Mouse (Mus musculus) midbrain, postnatal 0 days (tissue): ENCODE measurements around the gene H2-Ab1. TPM values are rescaled to one million over a fixed set of nuclear protein-coding genes. Genes with fewer than 3 reads are reported as not detected.

Experiments
- ATAC-seq: fragments of 200-750 bp; cut with Nextera tagmentation; 2 replicates; pipeline ENCODE4 v1.8.0; 2017; ENCODE audit warnings: moderate number of reproducible peaks, mild to moderate bottlenecking, moderate TSS enrichment, moderate library complexity; ENCODE audit not compliant: low FRiP score
- DNase-seq: peaks from one replicate; pipeline ENCODE4 v3.0.0-alpha.2; 2015; ENCODE audit warnings: low spot score
- H3K27ac ChIP-seq: fragments of 300-500 bp; sonication (generic); 2 replicates; pipeline ENCODE4 v1.5.1; 2014; ENCODE audit warnings: low read depth, mild to moderate bottlenecking, low read length, mixed read lengths
- H3K27me3 ChIP-seq: fragments of 300-500 bp; sonication (generic); 2 replicates; pipeline ENCODE4 v1.6.1; 2014; ENCODE audit warnings: low read length, control low read depth, mixed read lengths; ENCODE audit not compliant: insufficient read depth
- H3K36me3 ChIP-seq: fragments of 300-500 bp; sonication (generic); 2 replicates; pipeline ENCODE4 v1.6.1; 2014; ENCODE audit warnings: low read length, control low read depth, mixed read lengths; ENCODE audit not compliant: insufficient read depth
- H3K4me1 ChIP-seq: fragments of 300-500 bp; sonication (generic); 2 replicates; pipeline ENCODE4 v1.6.1; 2014; ENCODE audit warnings: mild to moderate bottlenecking, control low read depth, antibody characterized with exemption, low read length, mixed read lengths; ENCODE audit not compliant: insufficient read depth
- H3K4me2 ChIP-seq: fragments of 300-500 bp; sonication (generic); 2 replicates; pipeline ENCODE4 v1.6.1; 2014; ENCODE audit warnings: low read depth, mild to moderate bottlenecking, low read length, mixed read lengths; ENCODE audit not compliant: poor library complexity, severe bottlenecking
- H3K4me3 ChIP-seq: fragments of 300-500 bp; sonication (generic); 2 replicates; pipeline ENCODE4 v1.5.1; 2014; ENCODE audit warnings: low read depth, mild to moderate bottlenecking, low read length, moderate library complexity
- H3K9ac ChIP-seq: fragments of 300-500 bp; sonication (generic); replicated peaks from 2 replicates; pipeline ENCODE4 v1.6.1; 2014; ENCODE audit warnings: mild to moderate bottlenecking, low read length, moderate library complexity, mixed read lengths; ENCODE audit not compliant: poor library complexity, severe bottlenecking
- H3K9me3 ChIP-seq: fragments of 300-500 bp; sonication (generic); 2 replicates; pipeline ENCODE4 v1.6.1; 2016; ENCODE audit warnings: low read length, control low read depth
- CTCF ChIP-seq: IDR thresholded peaks from 2 replicates; pipeline ENCODE4 v1.5.1; 2016; ENCODE audit warnings: antibody characterized with exemption, mild to moderate bottlenecking
- whole genome bisulfite sequencing: fragments of 180-500 bp; shearing (Covaris S2); extraction: QIAGEN DNeasy Blood & Tissue Kit; methylation state at CpG from one replicate; pipeline ENCODE4 v1.1.7; 2014; 5-methylcytosine and 5-hydroxymethylcytosine counted together
- polyA plus RNA-seq: library from polyadenylated mRNA; unstranded; fragments of >200 nt; fragmentation: Nextera tagmentation; extraction: Ambion mirVana; gene quantifications from 2 replicates; pipeline ENCODE4 v1.2.1, GENCODE M21; 2015
- total RNA-seq: library from RNA; depleted of rRNA; stranded (reverse); fragments of >200 nt; gene quantifications from 2 replicates; pipeline ENCODE4 v1.2.3, GENCODE M21; 2014

H2-Ab1 gene
- total and polyA plus RNA-seq, 2 experiments from 2014 or later: 1.4 to 1.5 TPM

DNA sequence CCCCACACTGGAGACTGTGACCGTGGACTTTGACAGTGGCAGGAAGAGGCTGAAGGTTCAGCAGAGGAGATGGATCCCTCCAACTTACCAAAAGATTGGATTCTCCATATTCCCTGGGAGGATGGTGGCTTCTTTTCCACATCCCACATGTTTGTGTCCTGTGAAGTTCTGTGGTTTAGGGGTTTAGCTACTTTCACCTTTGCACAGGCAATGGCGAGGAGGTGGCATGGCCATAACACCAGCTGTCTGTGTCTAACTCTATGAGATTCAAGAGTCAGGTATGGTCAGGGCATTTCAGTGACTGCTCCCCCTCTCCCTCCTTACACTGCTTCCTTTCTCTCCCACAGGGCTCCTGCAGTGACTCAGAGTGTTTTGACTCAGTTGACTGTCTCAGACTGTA is 11.3 kb downstream of the H2-Ab1 start:
- Histone ChIP-seq H3K27ac (no peak overlapping the region), H3K4me2 (no peak overlapping the region), H3K9ac (no peak overlapping the region), H3K36me3 (no peaks in the 10 kb centered on the region), H3K27me3 (peaks cover 13% of the 10 kb centered on the region; the same call in 1 of the 2 replicates), H3K4me3 (no peak overlapping the region), H3K4me1 (peaks cover 7% of the 10 kb centered on the region), H3K9me3 (no peaks in the 10 kb centered on the region)
- TF ChIP-seq CTCF: no peak
- no peak for ATAC-seq
- WGBS: 92% methylated on average over 2 of the region's 2 CpGs
- DNase-seq: no peak

DNA sequence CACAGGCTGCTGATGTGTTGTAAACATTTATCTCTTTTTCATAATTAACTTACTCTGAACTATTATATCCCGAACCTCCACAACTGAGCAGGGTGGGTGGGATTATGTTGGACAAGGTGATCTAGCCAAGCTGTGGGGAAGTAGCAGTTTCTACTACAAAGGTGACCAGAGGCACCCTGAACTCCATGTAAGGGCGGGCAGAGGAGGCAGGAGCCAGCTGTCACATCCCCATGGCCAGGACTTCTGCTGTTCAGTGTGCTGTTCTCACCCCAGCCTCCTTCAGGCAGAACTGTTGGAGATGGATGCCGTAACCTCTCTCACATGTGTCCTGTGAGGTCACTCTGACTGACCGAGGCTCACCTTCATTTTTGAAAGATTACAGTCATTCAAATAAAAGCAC is 12.3 kb downstream of the H2-Ab1 start:
- Histone ChIP-seq H3K36me3 (no peaks in the 10 kb centered on the region), H3K4me3 (no peak overlapping the region), H3K27me3 (peaks cover 6% of the 10 kb centered on the region; the same call in 1 of the 2 replicates), H3K27ac (no peak overlapping the region), H3K9ac (no peak overlapping the region), H3K9me3 (no peaks in the 10 kb centered on the region), H3K4me2 (no peak overlapping the region), H3K4me1 (peaks cover 3% of the 10 kb centered on the region)
- WGBS: 79% methylated on average over 4 of the region's 4 CpGs
- no peak for ATAC-seq
- no peak for DNase-seq
- no peak for TF ChIP-seq CTCF

DNA sequence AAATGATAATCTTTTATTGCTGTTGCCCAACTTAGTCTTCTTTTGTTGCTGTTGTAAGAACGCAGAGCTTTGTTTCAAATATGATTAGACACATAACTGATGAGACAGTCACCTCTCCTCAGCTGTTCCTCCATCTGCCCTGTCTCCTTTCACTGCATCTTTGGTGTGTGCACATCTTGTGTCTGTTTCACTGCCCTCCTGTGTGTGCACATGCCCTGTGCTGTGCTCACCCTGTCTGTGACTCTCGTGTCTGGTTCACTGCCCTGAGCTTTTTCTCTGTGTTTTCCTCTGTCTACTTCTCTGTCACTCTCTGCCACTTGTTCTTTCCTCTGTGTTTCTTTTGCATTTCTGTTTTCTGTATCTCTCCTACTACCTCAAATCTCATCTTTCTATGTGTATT is 12.7 kb downstream of the H2-Ab1 start:
- no peak overlapping the region for H3K27ac ChIP-seq
- 82% methylated on average over 2 of the region's 2 CpGs for WGBS
- TF ChIP-seq CTCF: no peak
- no peak overlapping the region for H3K4me2 ChIP-seq
- no peaks in the 10 kb centered on the region for H3K36me3 ChIP-seq
- H3K4me3 ChIP-seq: no peak overlapping the region
- ATAC-seq (no peak), DNase-seq (no peak)
- no peak overlapping the region for H3K9ac ChIP-seq
- H3K9me3 ChIP-seq: no peaks in the 10 kb centered on the region
- H3K27me3 ChIP-seq: 0 out of 2 replicates have a peak, but pooled peaks cover 6% of the 10 kb centered on the region
- no peaks in the 10 kb centered on the region for H3K4me1 ChIP-seq

DNA sequence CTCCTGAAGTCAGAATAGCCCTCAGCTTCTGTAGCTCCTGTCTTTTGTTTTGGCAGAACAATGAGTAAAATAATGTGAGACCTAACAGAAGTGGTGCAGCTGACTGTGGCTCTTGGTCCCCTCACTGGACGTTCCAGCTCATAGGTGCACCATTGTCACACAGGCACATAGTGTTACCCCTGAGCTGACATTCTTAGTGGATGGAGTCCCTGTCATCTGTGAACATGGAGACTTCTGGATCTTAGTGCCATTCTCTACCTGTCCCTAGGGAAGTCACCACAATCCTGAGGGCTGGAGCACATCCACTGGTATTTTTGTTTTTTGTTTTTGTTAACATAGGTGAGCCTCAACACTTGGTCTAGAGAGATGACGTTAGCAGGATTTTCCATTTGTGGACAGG is 13.5 kb downstream of the H2-Ab1 start:
- TF ChIP-seq CTCF: no peak
- Histone ChIP-seq H3K4me3 (no peak overlapping the region), H3K4me2 (no peak overlapping the region), H3K27me3 (0 out of 2 replicates have a peak, but pooled peaks cover 6% of the 10 kb centered on the region), H3K4me1 (no peaks in the 10 kb centered on the region), H3K27ac (no peak overlapping the region), H3K36me3 (no peaks in the 10 kb centered on the region), H3K9ac (no peak overlapping the region), H3K9me3 (no peaks in the 10 kb centered on the region)
- DNase-seq (no peak), ATAC-seq (no peak)
- WGBS: 71% methylated on average over 2 of the region's 2 CpGs

DNA sequence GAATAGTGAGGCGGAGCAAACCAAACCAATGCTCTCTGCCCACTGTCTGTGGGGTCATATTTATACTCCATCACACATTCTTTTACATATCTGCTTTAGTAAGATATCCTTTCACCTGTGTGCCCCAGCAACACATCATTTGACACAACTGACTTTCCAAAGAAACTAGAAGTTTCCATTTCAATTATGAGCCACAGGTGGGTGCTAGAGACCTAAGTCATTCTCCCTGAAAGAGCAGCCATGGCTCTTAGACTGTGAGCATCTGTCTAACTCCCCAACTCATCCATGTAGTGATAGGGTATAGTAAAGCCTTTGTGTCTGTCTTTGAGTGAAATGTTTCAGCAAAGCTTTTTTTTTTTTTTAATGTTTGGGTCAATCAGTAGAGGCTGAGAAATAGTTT is 14.6 kb downstream of the H2-Ab1 start:
- no peak for DNase-seq
- Histone ChIP-seq H3K4me2 (no peak overlapping the region), H3K27me3 (0 out of 2 replicates have a peak, but pooled peaks cover 6% of the 10 kb centered on the region), H3K36me3 (no peaks in the 10 kb centered on the region), H3K4me1 (no peaks in the 10 kb centered on the region), H3K27ac (no peak overlapping the region), H3K9ac (no peak overlapping the region), H3K9me3 (0 out of 2 replicates have a peak, but pooled peaks cover 2% of the 10 kb centered on the region), H3K4me3 (no peak overlapping the region)
- no peak for TF ChIP-seq CTCF
- WGBS: 78% methylated on average over 1 of the region's 1 CpGs
- no peak for ATAC-seq

DNA sequence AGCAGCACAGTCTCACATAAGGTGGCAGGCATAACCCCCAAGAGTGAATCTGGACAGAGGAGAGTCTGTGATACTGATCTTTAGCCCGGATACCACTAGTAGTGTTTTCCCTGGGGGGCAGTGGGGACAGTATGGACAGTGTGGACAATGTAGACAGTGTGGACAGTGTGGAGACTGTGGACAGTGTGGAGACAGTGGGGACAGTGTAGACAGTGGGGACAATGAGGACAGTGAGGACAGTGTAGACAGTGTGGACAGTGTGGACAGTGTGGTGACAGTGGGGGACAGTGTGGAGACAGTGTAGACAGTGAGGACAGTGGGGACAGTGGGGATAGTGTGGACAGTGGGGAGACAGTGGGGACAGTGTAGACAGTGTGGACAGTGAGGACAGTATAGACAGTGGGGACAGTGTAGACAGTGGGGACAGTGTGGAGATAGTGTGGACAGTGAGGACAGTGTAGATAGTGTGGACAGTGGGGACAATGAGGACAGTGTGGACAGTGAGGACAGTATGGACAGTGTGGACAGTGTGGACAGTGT is 23.1 kb downstream of the H2-Ab1 start:
- ATAC-seq (0 out of 2 replicates have a peak, but pooled peaks have one; percentile 16), DNase-seq (no peak)
- Histone ChIP-seq H3K9ac (no peak overlapping the region), H3K27ac (no peak overlapping the region), H3K27me3 (no peaks in the 10 kb centered on the region), H3K4me1 (no peaks in the 10 kb centered on the region), H3K9me3 (0 out of 2 replicates have a peak, but pooled peaks cover 2% of the 10 kb centered on the region), H3K4me2 (no peak overlapping the region), H3K36me3 (no peaks in the 10 kb centered on the region), H3K4me3 (no peak overlapping the region)
- WGBS: 85% methylated on average over 1 of the region's 1 CpGs
- no peak for TF ChIP-seq CTCF
